Mouse (Mus musculus) C2C12 (cell line): ENCODE results near the gene Chek2. TPM values are rescaled to one million over a fixed set of nuclear protein-coding genes. Genes with fewer than 3 reads are reported as not detected.
A peak's percentile ranks its signal among the peaks of the same experiment; 100 is the strongest.

Experiments used
- H3K27me3 ChIP-seq: one replicate; pipeline ENCODE4 v1.6.1; 2011; ENCODE audit not compliant: control insufficient read depth, insufficient read depth, insufficient read length
- H3K36me3 ChIP-seq: one replicate; pipeline ENCODE4 v1.6.1; 2011; ENCODE audit not compliant: control insufficient read depth, insufficient read depth
- H3K4me3 ChIP-seq: one replicate; pipeline ENCODE4 v1.5.1; 2011; ENCODE audit warnings: mild to moderate bottlenecking, control low read depth; ENCODE audit not compliant: poor library complexity, insufficient read depth, severe bottlenecking
- H3K79me2 ChIP-seq: one replicate; pipeline ENCODE4 v1.6.1; 2011; ENCODE audit not compliant: control insufficient read depth, insufficient read depth
- H3K79me3 ChIP-seq: one replicate; pipeline ENCODE4 v1.6.1; 2011; ENCODE audit warnings: low read depth, control low read depth
- H3ac ChIP-seq: one replicate; pipeline ENCODE3; 2011; ENCODE audit warnings: low read depth; ENCODE audit not compliant: control insufficient read depth, insufficient read length
- CEBPB ChIP-seq: IDR thresholded peaks from one replicate; pipeline ENCODE4 v1.6.1; 2011; ENCODE audit warnings: low read depth, mild to moderate bottlenecking, control low read depth, moderate library complexity
- CTCF ChIP-seq: IDR thresholded peaks from one replicate; pipeline ENCODE4 v1.5.1; 2011; ENCODE audit not compliant: control insufficient read depth, insufficient read depth, insufficient read length
- FOSL1 ChIP-seq: IDR thresholded peaks from one replicate; pipeline ENCODE4 v1.8.0; 2011; ENCODE audit warnings: mild to moderate bottlenecking, low read length; ENCODE audit not compliant: poor library complexity, insufficient read depth, severe bottlenecking
- MAX ChIP-seq: IDR thresholded peaks from one replicate; pipeline ENCODE4 v1.6.1; 2011; ENCODE audit warnings: mild to moderate bottlenecking, control low read depth
- MYOD1 ChIP-seq: IDR thresholded peaks from one replicate; pipeline ENCODE4 v1.6.1; 2011; ENCODE audit warnings: low read depth; ENCODE audit not compliant: control insufficient read depth, insufficient read length
- MYOG ChIP-seq: IDR thresholded peaks from one replicate; pipeline ENCODE4 v1.6.1; 2011; ENCODE audit not compliant: control insufficient read depth, insufficient read length; ENCODE audit errors: extremely low read depth
- USF1 ChIP-seq: IDR thresholded peaks from one replicate; pipeline ENCODE4 v1.6.1; 2011; ENCODE audit warnings: low read depth, mild to moderate bottlenecking, control low read depth, moderate library complexity
- long read RNA-seq, 2 experiments: library from polyadenylated mRNA; unstranded; transcript quantifications; one replicate each; pipeline ENCODE4 v2.0.0; 2019 to 2020
- polyA plus RNA-seq: library from polyadenylated mRNA; unstranded; fragments of >200 nt; fragmentation: generic; extraction: Trizol; gene quantifications from one replicate; pipeline ENCODE4 v1.2.1, GENCODE M21; 2012; ENCODE audit warnings: missing spikeins

Chek2 gene
- 8.2 TPM for polyA plus RNA-seq
- long read RNA-seq, experiment 1, transcript Chek2-201 (15 exons, 2,276 nt): major isoform, 10 of 16 reads
- long read RNA-seq, experiment 1, partial matches to known transcripts: 2 of 16 reads
- long read RNA-seq, experiment 1, other reads (novel, unspliced or antisense): 4 of 16 reads
- long read RNA-seq, experiment 2, transcript Chek2-201 (15 exons, 2,276 nt): major isoform, 20 of 40 reads
- long read RNA-seq, experiment 2, partial matches to known transcripts: 3 of 40 reads
- long read RNA-seq, experiment 2, other reads (novel, unspliced or antisense): 17 of 40 reads

- Histone ChIP-seq H3ac (peak within 1 kb of the TSS; percentile 78), H3K4me3 (peak within 1 kb of the TSS; percentile 56), H3K27me3 (no peaks in the 10 kb centered on the region), H3K79me2 (peaks cover 9% of the 10 kb centered on the region), H3K36me3 (peaks cover 13% of the 10 kb centered on the region), H3K79me3 (no peaks in the 10 kb centered on the region)
- TF ChIP-seq MAX (peak; percentile 55), MYOG (no peak), CTCF (peak; percentile 15), CEBPB (no peak)
Measured at GRCm38 (mm10) chr5:110839678-110840365, at the start of gene Chek2, which contains the start of gene Hscb. Gene Chek2, plus strand, starts transcription at chr5:110839979. Gene Hscb, minus strand, starts transcription at chr5:110839777.

DNA sequence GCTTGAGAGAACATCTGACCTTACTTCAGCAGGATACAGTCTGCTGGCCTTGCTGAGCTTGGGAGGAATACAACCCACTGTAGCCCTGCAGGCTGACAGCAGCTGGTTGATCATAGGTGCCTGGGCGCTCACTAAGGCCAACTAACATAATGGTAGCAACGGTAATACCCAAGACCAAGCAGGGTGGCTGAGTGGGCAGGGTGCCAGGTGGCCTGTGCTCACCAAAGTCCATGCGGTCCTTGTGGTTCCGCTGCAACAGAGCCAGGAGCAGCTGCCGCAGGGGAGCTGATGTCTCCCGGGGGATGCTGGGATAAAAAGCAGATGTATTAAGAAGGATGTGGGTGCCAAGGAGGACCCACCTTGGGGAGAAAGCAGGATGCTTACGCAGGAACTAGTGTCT is 45.4 kb upstream of the Chek2 start:
- Histone ChIP-seq H3K79me3 (no peaks in the 10 kb centered on the region), H3K27me3 (no peaks in the 10 kb centered on the region), H3K79me2 (no peaks in the 10 kb centered on the region), H3K4me3 (no peak overlapping the region), H3ac (no peak overlapping the region), H3K36me3 (peaks cover 38% of the 10 kb centered on the region)
- TF ChIP-seq CTCF (no peak), MYOG (no peak), FOSL1 (no peak), MAX (no peak), USF1 (no peak), MYOD1 (no peak), CEBPB (no peak)

DNA sequence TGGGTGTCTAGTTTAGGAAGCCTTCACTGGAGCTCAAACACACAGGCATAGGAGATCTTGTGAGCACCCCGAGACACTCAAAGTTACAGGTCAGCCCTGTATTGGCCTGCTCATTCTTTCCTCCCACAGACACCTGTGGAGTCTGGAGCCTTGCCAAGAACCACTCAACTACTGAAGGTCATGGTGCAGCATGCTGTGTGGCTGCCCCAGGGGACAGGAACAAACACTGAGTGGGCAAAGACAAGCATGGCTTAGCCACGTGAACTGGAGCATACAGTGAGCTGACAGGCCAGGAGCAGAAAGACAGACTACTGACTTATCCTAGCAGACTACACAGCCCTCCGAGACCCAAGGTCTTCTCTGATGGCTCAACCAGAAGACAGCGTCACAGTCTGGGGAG is 42.1 kb upstream of the Chek2 start:
- Histone ChIP-seq H3K36me3 (peaks cover 29% of the 10 kb centered on the region), H3K79me3 (no peaks in the 10 kb centered on the region), H3K27me3 (no peaks in the 10 kb centered on the region), H3K4me3 (no peak overlapping the region), H3ac (no peak overlapping the region), H3K79me2 (no peaks in the 10 kb centered on the region)
- TF ChIP-seq MYOG (no peak), CTCF (no peak), USF1 (no peak), CEBPB (no peak), MYOD1 (no peak), FOSL1 (no peak), MAX (no peak)

DNA sequence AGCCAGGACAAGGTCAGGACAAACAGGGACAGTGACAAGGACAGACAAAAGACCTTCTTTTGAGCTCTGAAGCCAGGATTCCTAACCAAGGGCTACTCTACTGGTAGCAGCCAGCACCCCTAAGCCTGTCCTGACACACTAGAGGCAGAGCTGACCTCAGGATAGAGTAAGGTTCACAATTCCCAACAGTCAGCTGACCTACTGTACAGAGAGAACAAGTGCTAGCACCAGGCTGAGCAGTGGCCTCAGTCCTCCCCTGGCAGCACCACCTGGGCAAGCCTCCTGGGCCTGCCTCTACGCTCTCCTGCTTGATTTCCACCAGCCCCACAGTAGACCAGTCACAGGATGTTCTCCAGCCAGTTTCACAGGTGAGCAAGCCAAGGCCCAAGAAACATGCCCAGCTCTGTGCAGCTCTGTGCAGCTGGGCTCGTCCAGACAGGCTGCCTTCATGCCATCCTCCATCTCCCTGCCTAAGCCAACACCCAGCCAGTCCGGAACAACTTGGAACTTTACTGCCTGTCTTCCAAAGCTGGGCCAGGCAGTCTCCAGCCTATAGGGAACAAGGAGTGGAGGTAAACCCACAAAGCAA is 38.6 kb upstream of the Chek2 start:
- no peak overlapping the region for H3K4me3 ChIP-seq
- H3K79me3 ChIP-seq: no peaks in the 10 kb centered on the region
- TF ChIP-seq MAX (no peak), MYOD1 (no peak), MYOG (no peak), CEBPB (no peak), CTCF (no peak)
- H3K36me3 ChIP-seq: peaks cover 9% of the 10 kb centered on the region
- no peaks in the 10 kb centered on the region for H3K79me2 ChIP-seq
- H3K27me3 ChIP-seq: no peaks in the 10 kb centered on the region
- H3ac ChIP-seq: no peak overlapping the region

DNA sequence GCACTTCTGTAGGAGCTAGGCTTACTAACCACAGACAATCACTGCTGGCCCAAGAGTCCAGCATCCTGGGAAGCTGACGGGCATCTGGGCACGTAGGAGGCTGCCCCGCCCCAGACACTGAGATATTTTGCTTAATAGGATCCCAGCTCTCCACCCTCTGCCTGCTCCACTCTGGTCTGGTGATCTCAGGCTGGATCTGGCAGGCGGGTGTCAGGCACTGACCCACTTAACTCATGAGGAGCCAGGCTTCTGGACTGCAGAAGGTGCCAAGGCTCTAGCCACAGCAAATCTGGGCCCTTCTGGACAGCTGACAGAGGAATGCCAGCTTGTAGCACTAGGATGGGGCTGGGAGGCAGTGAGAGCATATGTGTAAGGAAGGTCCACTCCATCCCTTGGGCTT is 37.6 kb upstream of the Chek2 start:
- TF ChIP-seq MAX: no peak
- no peak for TF ChIP-seq FOSL1
- TF ChIP-seq MYOG: no peak
- TF ChIP-seq CTCF: no peak
- no peak for TF ChIP-seq USF1
- no peak for TF ChIP-seq CEBPB
- TF ChIP-seq MYOD1: no peak
- no peak overlapping the region for H3K4me3 ChIP-seq
- no peaks in the 10 kb centered on the region for H3K79me3 ChIP-seq
- H3K79me2 ChIP-seq: peaks cover 8% of the 10 kb centered on the region
- H3ac ChIP-seq: no peak overlapping the region
- peaks cover 9% of the 10 kb centered on the region for H3K36me3 ChIP-seq
- no peaks in the 10 kb centered on the region for H3K27me3 ChIP-seq
